Mouse (Mus musculus) cerebellum, adult (tissue): ENCODE data around the gene Nrg3.
"Not testable (repeated sequence)": the region's sequence is repeated elsewhere in the genome, so short reads cannot be mapped to it uniquely, and the experiment has no call there.

Source experiments
- ATAC-seq: cut with Nextera tagmentation; 2 replicates; pipeline ENCODE4 v1.9.2; 2017; ENCODE audit warnings: mild to moderate bottlenecking, moderate library complexity, mixed read lengths; ENCODE audit not compliant: insufficient number of reproducible peaks, low FRiP score, low TSS enrichment

The Nrg3 gene

GRCm38 (mm10) chr14:39255391-39255790 lies 217.5 kb downstream of the Nrg3 start:
- ATAC-seq: no peak

GRCm38 (mm10) chr14:39240267-39240666 lies 232.6 kb downstream of the Nrg3 start:
- no peak for ATAC-seq

GRCm38 (mm10) chr14:39211472-39211871 lies 261.4 kb downstream of the Nrg3 start:
- ATAC-seq: no peak

- no peak for ATAC-seq
Observed at GRCm38 (mm10) chr14:39191946-39192345, 280.9 kb downstream of the Nrg3 start.

- ATAC-seq: peak; percentile 89
Observed at GRCm38 (mm10) chr14:39173709-39174108, 299.2 kb downstream of the Nrg3 start.

DNA sequence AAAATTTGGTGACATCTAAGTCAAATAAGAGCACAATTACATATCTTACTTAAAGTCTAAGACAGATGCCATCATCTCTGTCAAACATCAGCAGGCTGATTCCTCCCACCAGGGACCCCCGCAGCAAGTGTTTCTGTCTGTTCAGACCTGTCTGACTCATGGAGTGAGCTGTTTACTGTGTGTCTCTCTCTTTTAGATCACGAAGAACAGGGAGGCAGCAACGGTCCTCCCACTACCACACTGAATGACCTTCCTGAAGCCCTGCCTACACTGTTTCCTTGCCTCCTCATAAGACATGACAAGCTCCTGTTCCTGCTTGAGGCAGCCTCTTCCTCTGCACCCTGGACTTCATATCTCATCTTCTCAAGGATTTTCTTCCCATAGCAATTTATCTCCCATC lies 312.7 kb downstream of the Nrg3 start:
- ATAC-seq: no peak

DNA sequence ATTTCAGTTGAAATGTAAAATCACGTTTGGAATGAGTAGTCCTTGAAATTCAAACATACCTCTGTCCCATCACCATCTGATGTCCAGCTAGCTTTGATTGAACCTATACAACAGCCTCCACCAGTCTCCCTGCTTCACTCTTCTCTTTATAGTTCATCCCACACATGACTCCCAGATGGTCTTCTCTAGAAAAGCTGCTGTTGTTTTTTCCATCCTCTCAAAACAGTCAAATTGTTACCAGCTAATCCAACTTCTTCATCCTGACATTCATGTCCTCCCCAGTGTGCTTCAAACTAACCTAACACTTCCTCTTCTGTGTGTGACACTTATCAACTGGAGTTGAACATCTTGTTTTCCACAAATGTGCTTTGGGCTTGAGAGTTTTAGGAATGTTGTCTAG lies 317.4 kb downstream of the Nrg3 start:
- no peak for ATAC-seq

DNA sequence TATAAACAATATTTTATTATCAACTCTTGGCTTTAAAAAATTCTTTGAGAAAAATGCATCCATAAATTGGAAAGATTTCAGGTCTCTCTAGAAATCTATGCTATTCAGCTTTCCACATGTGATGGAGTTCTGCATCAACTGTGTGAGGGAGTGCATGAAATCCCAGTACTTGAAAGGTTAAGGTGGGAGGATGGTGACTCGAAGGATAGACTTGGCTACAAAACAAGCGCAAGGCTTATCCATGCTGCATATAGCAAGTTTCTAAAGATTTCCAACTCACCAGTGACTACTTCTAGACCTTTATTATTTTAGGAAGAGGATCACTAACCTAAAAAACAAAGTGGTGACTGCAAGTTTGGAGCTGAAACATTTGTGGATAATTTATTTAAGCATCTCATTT lies 343.1 kb downstream of the Nrg3 start:
- ATAC-seq: no peak

DNA sequence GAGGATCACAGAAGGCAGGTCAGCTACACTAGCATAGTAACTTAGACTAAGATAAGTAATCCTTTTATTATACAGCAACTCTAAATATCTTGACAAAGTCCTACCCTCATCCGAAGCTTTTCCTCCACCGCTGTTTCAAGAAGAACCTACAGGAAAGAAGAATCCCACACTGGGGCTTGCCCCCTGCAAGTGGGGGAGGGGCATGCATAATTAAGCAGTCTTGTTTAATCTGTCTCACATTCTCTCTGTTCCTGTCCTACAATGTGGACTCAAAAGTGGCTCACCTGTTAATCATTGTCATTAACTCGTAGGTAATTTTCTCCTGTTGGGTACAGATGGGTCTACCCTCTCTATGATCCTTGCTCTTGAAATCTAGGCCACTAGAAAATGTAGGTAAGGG lies 354.9 kb downstream of the Nrg3 start:
- no peak for ATAC-seq

GRCm38 (mm10) chr14:39116522-39117231 lies 356.2 kb downstream of the Nrg3 start:
- ATAC-seq: not testable (repeated sequence)

- peak; percentile 85 for ATAC-seq
Observed at GRCm38 (mm10) chr14:39109566-39109965, 363.3 kb downstream of the Nrg3 start.

GRCm38 (mm10) chr14:39106776-39107175 lies 366.1 kb downstream of the Nrg3 start:
- no peak for ATAC-seq

- ATAC-seq: no peak
Observed at GRCm38 (mm10) chr14:39095219-39095618, 377.7 kb downstream of the Nrg3 start.

- ATAC-seq: no peak
Observed at GRCm38 (mm10) chr14:39079461-39079860, 393.4 kb downstream of the Nrg3 start.

- ATAC-seq: no peak
Observed at GRCm38 (mm10) chr14:39051542-39051941, 421.3 kb downstream of the Nrg3 start.

GRCm38 (mm10) chr14:39049021-39049420 lies 423.9 kb downstream of the Nrg3 start:
- ATAC-seq: no peak

GRCm38 (mm10) chr14:39044290-39044689 lies 428.6 kb downstream of the Nrg3 start:
- ATAC-seq: no peak; the same call in 1 of the 2 replicates

DNA sequence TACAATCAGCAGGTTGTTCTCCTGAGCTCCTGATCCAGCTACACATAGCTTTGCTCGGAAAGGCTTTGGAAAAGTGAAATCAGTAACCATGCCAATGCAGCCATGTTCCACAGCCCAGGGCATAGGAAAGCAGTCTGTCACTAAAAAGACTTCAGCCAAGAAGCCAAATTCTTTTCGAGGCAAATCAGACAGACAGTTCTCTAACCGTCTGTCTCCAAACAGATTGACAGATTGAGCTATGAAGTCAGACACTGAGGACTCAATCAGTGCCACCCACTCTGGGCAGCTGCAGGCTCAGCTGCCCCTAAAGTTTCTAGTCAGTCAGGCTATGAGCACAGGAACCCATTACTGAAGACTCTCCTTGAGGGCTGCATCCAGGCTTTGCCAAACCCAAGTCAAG lies 429.1 kb downstream of the Nrg3 start:
- ATAC-seq: peak; percentile 56

GRCm38 (mm10) chr14:39043384-39043783 lies 429.5 kb downstream of the Nrg3 start:
- ATAC-seq: no peak

DNA sequence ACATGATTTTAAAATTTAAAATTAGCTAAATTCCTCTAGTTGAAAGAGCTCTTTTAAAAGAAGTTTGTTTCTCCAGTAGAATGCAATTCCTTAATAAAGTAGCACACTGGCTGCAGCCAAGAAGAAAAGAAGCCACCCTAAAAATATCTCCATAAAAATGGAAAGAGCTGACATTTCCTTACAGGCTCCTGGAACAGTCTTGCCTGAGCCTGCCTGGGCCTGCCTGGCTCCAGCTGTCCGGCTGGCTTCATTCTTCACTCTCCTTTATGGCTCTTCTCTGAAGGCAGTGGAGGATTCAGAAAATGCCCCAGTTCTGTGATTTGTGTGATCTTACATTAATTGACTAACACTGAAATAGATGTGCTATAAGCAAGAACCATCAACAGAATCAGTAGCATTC lies 433.8 kb downstream of the Nrg3 start:
- ATAC-seq: peak; percentile 82; the same call in 1 of the 2 replicates

DNA sequence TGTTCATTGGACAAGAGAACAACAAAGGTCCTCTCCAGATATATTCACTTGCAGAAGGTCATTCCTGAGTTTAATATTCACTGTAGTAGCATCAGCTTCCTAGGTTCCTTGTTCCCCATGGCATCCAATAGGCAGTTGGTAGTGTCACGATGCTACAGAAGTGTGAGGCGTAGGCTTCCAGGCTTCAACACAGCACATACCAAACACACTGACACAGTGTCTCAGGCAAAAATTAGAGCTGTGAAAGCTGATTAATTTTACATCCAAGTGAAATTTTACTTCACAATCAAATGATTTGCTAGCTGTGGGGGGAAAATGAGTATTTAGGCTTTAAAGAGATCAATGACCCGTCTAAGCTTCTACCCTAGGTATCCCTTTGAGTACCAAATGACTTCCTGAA lies 438.4 kb downstream of the Nrg3 start:
- no peak for ATAC-seq

GRCm38 (mm10) chr14:39023065-39023464 lies 449.8 kb downstream of the Nrg3 start:
- ATAC-seq: no peak
